Mouse (Mus musculus) NIH3T3 (cell line): Measurements from ENCODE around the gene 6030458C11Rik.
"Not testable (repeated sequence)": the region's sequence is repeated elsewhere in the genome, so short reads cannot be mapped to it uniquely, and the experiment has no call there.

Experiments used
- DNase-seq: peaks from one replicate; pipeline ENCODE4 v3.0.0-alpha.2; 2012; ENCODE audit warnings: low read depth

Gene 6030458C11Rik

DNA sequence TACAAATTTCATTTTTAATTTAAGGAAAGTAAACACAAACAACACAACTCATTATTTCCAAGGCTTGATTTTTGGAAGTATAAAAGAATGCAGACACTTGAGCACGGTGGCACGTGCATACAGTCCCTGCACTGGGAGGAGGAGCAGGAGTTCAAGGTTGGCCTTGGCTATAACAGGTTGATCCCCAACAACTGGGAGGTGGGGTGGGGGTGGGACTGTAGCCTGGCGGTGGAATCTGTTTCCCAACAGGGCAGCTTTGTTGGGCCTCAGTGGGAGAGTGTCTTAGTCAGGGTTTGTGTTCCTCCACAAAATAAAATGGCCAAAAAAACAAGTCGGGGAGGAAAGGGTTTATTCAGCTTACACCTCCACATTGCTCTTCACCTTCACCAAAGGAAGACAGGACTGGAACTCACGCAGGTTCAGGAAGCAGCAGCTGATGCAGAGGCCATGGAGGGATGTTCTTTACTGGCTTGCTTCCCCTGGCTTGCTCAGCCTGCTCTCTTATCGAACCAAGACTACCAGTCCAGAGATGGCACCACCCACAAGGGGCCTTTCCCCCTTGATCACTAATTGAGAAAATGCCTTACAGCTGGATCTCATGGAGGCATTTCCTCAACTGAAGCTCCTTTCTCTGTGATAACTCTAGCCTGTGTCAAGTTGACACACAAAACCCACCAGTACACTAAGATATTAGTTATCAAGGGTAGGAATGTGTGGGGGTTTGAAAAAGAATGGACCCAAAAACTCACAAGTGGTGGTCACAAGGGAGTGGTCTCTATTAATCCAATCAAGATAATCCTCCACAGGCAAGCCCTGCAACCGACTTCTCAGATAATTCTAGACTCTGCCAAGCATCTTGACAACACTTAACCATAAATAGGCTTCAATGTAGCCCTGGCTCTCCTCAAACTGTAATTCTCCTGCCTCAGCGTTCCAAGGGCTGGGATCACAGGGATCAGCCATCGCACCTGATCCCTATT is 1.7 kb downstream of the 6030458C11Rik start:
- no peak for DNase-seq

GRCm38 (mm10) chr15:12817592-12817991 is 6.9 kb downstream of the 6030458C11Rik start:
- no peak for DNase-seq

GRCm38 (mm10) chr15:12812646-12813045 is 11.8 kb downstream of the 6030458C11Rik start:
- no peak for DNase-seq

DNA sequence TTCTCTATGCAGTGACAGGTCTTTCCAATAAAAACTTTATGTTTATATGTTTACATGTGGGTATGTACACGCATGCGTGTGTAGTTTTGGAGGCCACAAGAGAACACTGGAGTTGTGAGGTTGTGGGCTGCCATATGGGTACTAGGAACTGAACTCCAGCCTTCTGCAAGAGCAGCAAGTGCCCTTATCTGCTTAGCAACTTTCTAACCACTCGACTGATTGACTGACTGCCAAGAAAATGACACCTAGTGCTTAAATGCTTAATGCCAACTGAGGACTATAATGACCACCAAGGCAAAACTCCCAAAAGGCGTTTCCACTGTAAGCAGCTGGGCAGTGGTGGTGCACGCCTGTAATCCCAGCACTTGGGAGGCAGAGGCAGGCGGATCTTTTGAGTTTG is 15.1 kb downstream of the 6030458C11Rik start:
- DNase-seq: no peak

- DNase-seq: no peak
These were observed 17.4 kb downstream of the 6030458C11Rik start for GRCm38 (mm10) chr15:12807088-12807487.

DNA sequence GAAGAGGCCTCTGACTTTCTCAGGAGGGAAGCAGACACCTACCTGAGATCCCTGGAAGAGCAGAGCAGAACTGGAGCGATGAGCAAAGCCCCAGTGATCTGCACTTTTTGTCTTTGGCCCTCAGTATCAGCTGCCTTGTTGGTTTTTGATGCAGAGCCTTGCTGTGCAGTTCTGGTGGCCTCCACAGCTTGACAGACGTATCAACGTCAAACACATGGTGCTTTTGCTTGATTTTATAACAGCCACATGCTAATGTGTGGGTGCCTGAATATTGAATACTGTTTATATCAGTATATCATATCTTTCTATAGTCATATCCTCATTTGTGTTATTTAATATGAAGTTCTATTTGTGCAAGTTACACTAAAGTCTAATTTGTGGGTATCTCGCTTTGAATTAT is 19.4 kb downstream of the 6030458C11Rik start:
- no peak for DNase-seq

DNA sequence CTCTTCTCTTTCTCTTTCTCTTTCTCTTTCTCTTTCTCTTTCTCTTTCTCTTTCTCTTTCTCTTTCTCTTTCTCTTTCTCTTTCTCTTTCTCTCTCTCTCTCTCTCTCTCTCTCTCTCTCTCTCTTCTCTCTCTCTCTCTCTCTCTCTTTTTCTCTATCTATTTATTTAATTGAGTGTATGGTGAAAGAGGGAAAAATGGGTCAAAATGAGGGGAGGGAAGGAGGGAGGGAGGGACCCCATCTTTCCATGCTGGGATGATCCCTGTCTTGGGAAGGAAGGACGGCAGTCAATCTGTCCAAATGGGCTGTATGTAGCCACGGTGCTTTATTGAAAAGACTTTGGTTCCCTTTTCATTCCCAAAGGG is 23.3 kb downstream of the 6030458C11Rik start:
- not testable (repeated sequence) for DNase-seq

GRCm38 (mm10) chr15:12800405-12801141 is 23.9 kb downstream of the 6030458C11Rik start:
- DNase-seq: no peak

- DNase-seq: no peak
These were observed 26.4 kb downstream of the 6030458C11Rik start for GRCm38 (mm10) chr15:12798043-12798442.

GRCm38 (mm10) chr15:12795909-12796470 is 28.5 kb downstream of the 6030458C11Rik start:
- DNase-seq: no peak

DNA sequence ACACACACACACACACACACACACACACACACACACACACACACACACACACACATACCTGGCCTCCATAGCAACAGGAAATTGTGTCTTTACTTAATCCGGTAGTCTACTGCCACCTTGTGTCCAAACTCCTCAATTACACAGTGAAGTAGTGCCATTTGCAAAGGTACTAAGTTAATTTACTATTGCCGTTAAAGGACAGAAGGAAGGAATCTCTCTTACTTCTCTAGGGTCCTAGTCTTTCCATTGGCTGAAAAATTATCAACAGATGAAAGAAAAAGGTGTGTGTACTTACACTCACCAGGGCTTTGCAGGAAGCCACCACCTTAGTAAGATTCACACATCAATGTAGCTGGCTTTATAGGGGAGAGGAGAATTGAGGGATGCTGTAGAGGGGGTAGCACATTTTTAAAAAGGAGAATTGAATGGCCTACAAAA is 29.0 kb downstream of the 6030458C11Rik start:
- DNase-seq: peak; percentile 90

- DNase-seq: no peak
These were observed 30.1 kb downstream of the 6030458C11Rik start for GRCm38 (mm10) chr15:12794311-12794710.

GRCm38 (mm10) chr15:12789406-12789867 is 35.0 kb downstream of the 6030458C11Rik start:
- peak; percentile 10 for DNase-seq

GRCm38 (mm10) chr15:12788536-12788935 is 35.9 kb downstream of the 6030458C11Rik start:
- DNase-seq: no peak

DNA sequence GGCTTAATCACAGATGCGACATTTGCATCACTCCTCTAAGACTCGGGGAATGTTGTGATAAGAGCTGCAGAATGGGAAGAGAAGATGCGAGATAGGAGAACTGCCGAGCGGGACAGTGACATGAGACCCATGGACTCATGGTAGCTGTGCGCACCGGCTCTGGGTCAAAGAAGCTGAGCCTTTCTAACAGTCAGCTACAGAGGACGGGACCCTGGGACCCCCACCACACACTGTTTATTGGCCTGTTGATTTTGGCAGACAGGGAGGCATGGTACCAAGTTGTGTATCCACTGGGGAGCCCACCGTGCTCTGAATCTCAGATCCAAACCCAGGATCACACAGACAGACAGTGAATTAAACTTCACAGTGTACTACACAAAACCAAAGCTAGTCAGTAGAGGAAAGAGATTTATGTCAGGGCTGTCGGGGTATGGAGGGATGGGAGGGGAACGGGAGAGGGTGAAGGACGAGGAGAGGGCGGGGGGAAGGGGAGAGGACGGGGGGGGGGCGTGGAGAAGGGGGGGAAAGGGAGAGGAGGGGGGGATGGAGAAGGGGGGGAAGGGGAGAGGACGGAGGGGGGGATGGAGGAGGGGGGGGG is 42.6 kb downstream of the 6030458C11Rik start:
- no peak for DNase-seq

- no peak for DNase-seq
These were observed 43.2 kb downstream of the 6030458C11Rik start for GRCm38 (mm10) chr15:12781296-12781695.

- no peak for DNase-seq
These were observed 50.2 kb downstream of the 6030458C11Rik start for GRCm38 (mm10) chr15:12774149-12774753.

- no peak for DNase-seq
These were observed 53.5 kb downstream of the 6030458C11Rik start for GRCm38 (mm10) chr15:12770958-12771357.

DNA sequence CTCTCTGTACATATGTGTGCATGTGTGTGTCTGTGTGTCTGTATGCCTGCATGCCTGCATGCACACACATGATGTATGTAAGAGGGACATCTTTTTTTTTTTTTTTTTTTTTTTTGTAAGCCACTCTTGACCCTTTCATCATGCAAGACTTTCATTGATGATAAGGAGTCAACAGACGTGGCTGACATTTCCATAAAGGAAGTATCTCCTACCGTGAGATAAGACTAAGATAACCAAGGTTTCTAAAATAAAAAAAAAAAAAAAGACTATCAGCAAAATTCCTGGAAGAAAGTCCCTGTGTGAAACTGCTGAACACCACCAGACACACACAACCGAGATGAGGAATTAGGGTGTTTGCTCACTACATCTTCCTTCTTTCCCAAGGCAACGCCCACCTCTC is 57.6 kb downstream of the 6030458C11Rik start:
- no peak for DNase-seq

- DNase-seq: no peak
These were observed 61.3 kb downstream of the 6030458C11Rik start for GRCm38 (mm10) chr15:12763147-12763546.

- no peak for DNase-seq
These were observed 62.1 kb downstream of the 6030458C11Rik start for GRCm38 (mm10) chr15:12762258-12762913.
